Mouse (Mus musculus) kidney, adult 2 months (tissue): ENCODE measurements around the gene Slc16a11.

Experiments
- CTCF ChIP-seq: fragments of 200-500 bp; conservative IDR thresholded peaks from 2 replicates; pipeline ENCODE4 v1.5.1; 2011; ENCODE audit warnings: low read depth, mild to moderate bottlenecking, control low read depth, low read length, moderate library complexity, mixed read lengths; ENCODE audit not compliant: insufficient read depth, insufficient read length
- POLR2A ChIP-seq: fragments of 200-500 bp; IDR thresholded peaks from one replicate; pipeline ENCODE4 v1.6.1; 2011; ENCODE audit warnings: low read depth, low read length, control low read depth

DNA sequence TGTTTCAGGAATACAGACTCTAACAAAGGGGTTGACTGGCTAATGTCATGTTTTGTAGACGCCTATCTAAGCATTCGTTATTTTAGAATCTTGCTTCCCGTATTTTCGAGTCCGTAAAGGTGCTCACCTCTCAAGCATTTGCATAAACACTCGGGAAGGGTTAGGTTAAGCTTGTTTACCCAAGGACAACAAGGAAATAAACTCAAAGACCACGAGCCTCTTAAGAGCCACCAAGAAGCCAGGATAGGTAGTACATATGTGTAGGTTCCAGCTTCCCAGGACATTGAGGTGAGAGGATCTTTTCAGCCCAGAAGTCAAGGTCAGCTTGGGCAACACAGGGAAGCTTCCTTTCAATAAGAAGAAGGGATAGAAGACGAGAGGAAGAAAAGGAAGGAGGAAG is 13.4 kb upstream of the Slc16a11 start:
- TF ChIP-seq CTCF (no peak), POLR2A (no peak)
